Mouse (Mus musculus) kidney, adult 2 months (tissue): Measurements from ENCODE around the gene Spsb1. TPM values are rescaled to one million over a fixed set of nuclear protein-coding genes. Genes with fewer than 3 reads are reported as not detected.

Source experiments
- DNase-seq: peaks from one replicate; pipeline ENCODE4 v3.0.0; 2021
- H3K27ac ChIP-seq: fragments of 200-500 bp; 2 replicates; pipeline ENCODE4 v1.5.1; 2012; ENCODE audit warnings: low read depth, low read length, control low read depth, inconsistent platforms; ENCODE audit not compliant: insufficient read depth
- H3K27me3 ChIP-seq: fragments of 200-500 bp; replicated peaks from 2 replicates; pipeline ENCODE4 v1.6.1; 2012; ENCODE audit warnings: mild to moderate bottlenecking, moderate library complexity, low read length, inconsistent platforms; ENCODE audit not compliant: control insufficient read depth, insufficient read depth
- H3K36me3 ChIP-seq: fragments of 200-500 bp; 2 replicates; pipeline ENCODE4 v1.6.1; 2012; ENCODE audit warnings: mild to moderate bottlenecking, moderate library complexity, low read length, inconsistent platforms; ENCODE audit not compliant: control insufficient read depth, insufficient read depth
- H3K4me1 ChIP-seq: fragments of 200-500 bp; 2 replicates; pipeline ENCODE4 v1.6.1; 2011; ENCODE audit warnings: low read length; ENCODE audit not compliant: control insufficient read depth, insufficient read depth
- H3K4me3 ChIP-seq: fragments of 200-500 bp; 2 replicates; pipeline ENCODE4 v1.5.1; 2011; ENCODE audit warnings: mild to moderate bottlenecking, low read depth, low read length, control low read depth; ENCODE audit not compliant: insufficient read depth
- CTCF ChIP-seq: fragments of 200-500 bp; conservative IDR thresholded peaks from 2 replicates; pipeline ENCODE4 v1.5.1; 2011; ENCODE audit warnings: low read depth, mild to moderate bottlenecking, control low read depth, low read length, moderate library complexity, mixed read lengths; ENCODE audit not compliant: insufficient read depth, insufficient read length
- POLR2A ChIP-seq: fragments of 200-500 bp; IDR thresholded peaks from one replicate; pipeline ENCODE4 v1.6.1; 2011; ENCODE audit warnings: low read depth, low read length, control low read depth
- WGBS: fragments of 180-500 bp; shearing (Covaris S2); methylation state at CpG from one replicate; pipeline ENCODE4 v1.1.7; 2018; 5-methylcytosine and 5-hydroxymethylcytosine counted together
- polyA plus RNA-seq: library from polyadenylated mRNA; depleted of rRNA; stranded (reverse); fragments of >200 nt; gene quantifications from 2 replicates; pipeline ENCODE4 v1.2.3, GENCODE M21; 2012

The Spsb1 gene
- polyA plus RNA-seq, 1 experiment, result 6.5 TPM

DNA sequence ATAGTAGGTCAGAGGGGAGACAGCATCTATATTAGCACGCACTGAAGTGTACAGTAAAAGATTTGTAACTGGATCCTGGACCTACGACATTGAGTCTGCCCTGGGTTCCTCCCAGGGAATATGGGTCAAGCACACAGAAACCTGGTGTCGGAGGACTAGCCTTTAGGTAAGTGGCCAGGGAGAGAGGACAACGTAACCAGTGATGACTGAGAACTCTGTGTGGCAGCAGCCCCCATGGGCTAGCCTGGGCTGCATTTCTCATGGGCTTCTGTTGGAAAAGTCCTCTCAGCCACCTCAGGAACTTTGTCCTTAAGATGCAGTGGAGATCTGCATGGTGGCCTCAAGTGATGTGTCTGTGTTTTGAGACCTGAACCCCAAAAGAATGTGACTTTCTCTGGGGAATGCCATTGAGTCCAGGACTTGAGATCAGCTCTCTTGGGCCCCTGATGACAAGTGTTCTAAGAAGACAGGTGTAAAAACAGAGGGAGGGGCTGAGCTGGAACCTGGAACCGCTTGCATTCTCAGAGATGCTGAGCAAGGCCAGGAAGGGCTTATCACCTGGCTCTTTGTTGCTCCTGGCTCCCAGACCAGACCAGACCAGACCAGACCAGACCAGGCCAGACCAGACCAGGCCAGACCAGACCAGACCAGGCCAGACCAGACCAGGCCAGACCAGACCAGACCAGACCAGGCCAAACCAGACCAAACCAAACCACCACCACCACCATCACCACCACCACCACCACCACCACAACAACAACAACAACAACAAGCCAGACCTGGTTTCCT, 63.5 kb downstream of the Spsb1 start:
- TF ChIP-seq CTCF (no peak), POLR2A (no peak)
- Histone ChIP-seq H3K27me3 (no peaks in the 10 kb centered on the region), H3K4me1 (peaks cover 10% of the 10 kb centered on the region; the same call in 1 of the 2 replicates), H3K36me3 (no peaks in the 10 kb centered on the region), H3K27ac (peak overlapping the region; percentile 10; the same call in 1 of the 2 replicates), H3K4me3 (no peak overlapping the region)
- DNase-seq, result no peak
- 91% methylated on average over 5 of the region's 5 CpGs for WGBS

- TF ChIP-seq CTCF (no peak), POLR2A (no peak)
- Histone ChIP-seq H3K36me3 (no peaks in the 10 kb centered on the region), H3K4me3 (no peak overlapping the region), H3K27ac (peak overlapping the region; percentile 10), H3K27me3 (no peaks in the 10 kb centered on the region), H3K4me1 (peaks cover 10% of the 10 kb centered on the region; the same call in 1 of the 2 replicates)
- 59% methylated on average over 8 of the region's 8 CpGs for WGBS
- DNase-seq, result peak; percentile 69
Observed at GRCm38 (mm10) chr4:149890551-149890950, 64.3 kb downstream of the Spsb1 start.

DNA sequence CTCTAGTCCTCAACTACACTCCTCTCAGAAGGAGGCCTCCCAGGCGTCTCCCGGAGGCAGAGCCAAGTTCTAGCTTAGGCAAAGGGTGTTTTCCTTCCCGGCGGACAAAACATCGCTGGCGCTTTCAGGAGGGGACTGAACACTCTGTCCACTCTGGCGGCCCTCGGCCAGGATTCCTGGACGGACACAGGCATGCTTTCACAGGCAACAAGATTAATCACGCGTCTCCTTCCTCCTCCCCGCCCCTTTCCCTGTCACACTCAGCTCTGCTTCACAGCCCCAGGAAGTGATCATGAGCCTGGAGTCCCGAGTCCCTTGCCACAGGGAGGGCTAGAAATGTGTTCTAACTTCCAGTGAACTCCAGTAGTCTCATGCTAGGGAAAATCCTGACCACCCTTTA, 65.0 kb downstream of the Spsb1 start:
- peak; percentile 96 for DNase-seq
- Histone ChIP-seq H3K36me3 (no peaks in the 10 kb centered on the region), H3K27ac (peak overlapping the region; percentile 34), H3K4me3 (no peak overlapping the region), H3K4me1 (peaks cover 10% of the 10 kb centered on the region; the same call in 1 of the 2 replicates), H3K27me3 (no peaks in the 10 kb centered on the region)
- no peak for TF ChIP-seq CTCF
- no peak for TF ChIP-seq POLR2A
- WGBS, result 7% methylated on average over 13 of the region's 13 CpGs

DNA sequence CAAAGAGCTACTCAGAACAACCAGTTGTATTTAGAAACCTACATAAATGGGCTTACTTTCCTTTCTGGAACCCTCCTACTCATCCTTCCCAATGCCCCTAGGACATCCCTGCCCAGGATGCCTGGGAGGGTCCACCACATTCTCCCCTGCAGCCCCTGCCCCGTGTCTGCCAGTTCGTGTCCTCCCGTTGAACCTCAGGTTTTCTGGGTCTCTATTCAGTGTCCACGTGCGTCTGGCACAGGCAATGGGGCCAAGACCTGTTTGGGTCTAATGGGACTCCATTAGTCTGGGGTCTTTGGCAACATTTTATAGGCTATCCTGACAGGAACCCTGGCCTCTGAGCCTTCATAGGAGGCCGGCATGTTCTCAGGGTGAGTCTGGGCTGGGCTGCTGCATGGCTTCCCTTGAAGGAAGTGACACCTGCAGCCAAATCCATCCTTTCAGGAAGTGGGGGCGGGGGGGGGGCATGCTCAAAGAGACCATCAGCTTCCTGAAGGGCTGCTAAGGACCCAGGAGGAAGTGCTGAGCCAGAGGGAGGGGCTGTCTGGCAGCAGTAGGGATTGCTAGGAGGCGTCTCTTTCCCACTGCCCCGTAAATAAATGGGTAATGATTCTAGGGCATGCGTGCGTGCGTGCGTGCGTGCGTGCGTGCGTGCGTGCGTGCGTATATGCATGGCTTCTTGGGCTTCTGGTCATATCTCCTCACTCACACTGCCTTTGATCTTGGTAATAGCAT, 65.9 kb downstream of the Spsb1 start:
- WGBS, result 59% methylated on average over 20 of the region's 20 CpGs
- no peaks in the 10 kb centered on the region for H3K27me3 ChIP-seq
- TF ChIP-seq POLR2A (no peak), CTCF (no peak)
- H3K4me1 ChIP-seq, result peaks cover 10% of the 10 kb centered on the region; the same call in 1 of the 2 replicates
- DNase-seq, result peak; percentile 69
- no peak overlapping the region for H3K4me3 ChIP-seq
- H3K27ac ChIP-seq, result peak overlapping the region; percentile 34
- no peaks in the 10 kb centered on the region for H3K36me3 ChIP-seq

DNA sequence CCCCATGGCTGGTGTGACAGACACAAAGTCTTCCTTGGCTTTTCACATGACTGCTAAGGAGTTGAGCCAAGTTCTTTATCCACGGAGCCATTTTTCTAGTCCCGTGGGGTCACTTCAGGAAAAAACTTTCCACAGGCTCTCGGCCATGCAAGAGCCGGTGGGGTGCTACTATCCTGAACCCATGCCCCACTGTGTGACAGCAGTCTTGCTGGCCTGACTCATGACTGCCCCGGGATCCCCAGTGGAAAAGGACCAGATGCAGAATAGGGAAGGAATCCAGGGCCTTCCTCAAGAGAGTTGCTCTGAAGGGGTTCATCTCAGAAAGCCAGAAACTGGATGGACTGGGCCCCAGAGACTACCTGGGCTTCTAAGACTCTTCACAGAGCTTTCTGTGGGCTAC, 66.7 kb downstream of the Spsb1 start:
- DNase-seq, result peak; percentile 47
- TF ChIP-seq POLR2A, result no peak
- TF ChIP-seq CTCF, result no peak
- Histone ChIP-seq H3K36me3 (no peaks in the 10 kb centered on the region), H3K4me3 (no peak overlapping the region), H3K27ac (no peak overlapping the region), H3K4me1 (peaks cover 10% of the 10 kb centered on the region; the same call in 1 of the 2 replicates), H3K27me3 (no peaks in the 10 kb centered on the region)
- 68% methylated on average over 5 of the region's 5 CpGs for WGBS

DNA sequence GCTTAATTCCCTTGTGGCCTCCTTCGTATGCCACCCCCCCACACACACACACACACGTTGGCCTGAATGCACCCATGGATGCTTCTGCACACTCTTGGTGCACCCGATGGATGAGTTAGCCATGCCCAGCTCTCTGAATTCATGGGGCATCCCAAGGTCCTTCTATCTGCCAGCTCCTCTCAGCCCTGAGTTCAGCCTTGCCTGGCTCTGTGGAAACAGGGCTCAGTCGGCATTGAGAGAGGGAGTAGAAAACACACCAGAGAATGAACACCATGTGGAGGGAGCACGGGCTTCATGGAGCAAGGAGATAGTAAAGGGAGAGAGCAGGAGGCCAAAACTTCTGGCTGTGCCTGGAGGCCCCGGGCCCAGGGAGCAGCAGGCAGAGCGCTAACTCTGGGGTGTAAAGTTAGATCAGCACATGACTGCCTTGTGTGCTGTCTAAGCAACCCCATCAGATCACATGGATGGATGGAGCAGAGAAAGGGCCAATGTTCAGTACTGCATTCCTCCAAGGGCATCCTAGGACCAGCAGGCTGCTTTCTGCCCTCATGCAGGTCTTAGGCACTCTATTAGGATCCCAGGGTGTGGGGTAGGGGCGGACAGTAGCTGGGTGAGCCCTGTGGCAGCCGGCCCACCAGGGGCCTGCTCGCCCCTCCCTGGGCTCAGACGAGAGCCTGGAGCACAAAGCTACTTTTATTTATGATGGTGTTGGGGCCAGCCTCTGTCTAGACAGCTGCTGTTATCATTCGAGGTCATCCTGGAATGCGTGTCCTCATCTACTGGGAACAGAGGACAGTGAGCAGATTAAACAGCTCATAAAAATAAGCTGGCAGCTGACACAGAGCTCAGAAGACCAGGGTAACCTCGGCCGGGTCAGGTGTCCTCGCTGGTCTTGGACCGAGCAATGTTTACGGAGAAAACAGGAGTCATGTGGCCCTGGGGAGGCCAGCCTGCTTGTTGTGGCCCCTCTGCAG, 68.3 kb downstream of the Spsb1 start:
- WGBS, result 46% methylated on average over 18 of the region's 18 CpGs
- no peak for TF ChIP-seq POLR2A
- no peak for TF ChIP-seq CTCF
- no peaks in the 10 kb centered on the region for H3K27me3 ChIP-seq
- H3K27ac ChIP-seq, result peak overlapping the region; percentile 6; the same call in 1 of the 2 replicates
- H3K4me3 ChIP-seq, result no peak overlapping the region
- peaks cover 10% of the 10 kb centered on the region; the same call in 1 of the 2 replicates for H3K4me1 ChIP-seq
- H3K36me3 ChIP-seq, result no peaks in the 10 kb centered on the region
- DNase-seq, result peak; percentile 75
